Mouse (Mus musculus) olfactory bulb, adult 2 months (tissue): ENCODE results near the gene Smg1.

Experiments
- CTCF ChIP-seq: fragments of 200-500 bp; IDR thresholded peaks from 2 replicates; pipeline ENCODE4 v1.5.1; 2012; ENCODE audit warnings: low read depth, mild to moderate bottlenecking, low read length, moderate library complexity; ENCODE audit not compliant: insufficient read depth
- POLR2A ChIP-seq: fragments of 200-500 bp; IDR thresholded peaks from 2 replicates; pipeline ENCODE4 v1.6.1; 2012; ENCODE audit warnings: mild to moderate bottlenecking, low read depth, low read length, moderate library complexity; ENCODE audit not compliant: insufficient read depth

DNA sequence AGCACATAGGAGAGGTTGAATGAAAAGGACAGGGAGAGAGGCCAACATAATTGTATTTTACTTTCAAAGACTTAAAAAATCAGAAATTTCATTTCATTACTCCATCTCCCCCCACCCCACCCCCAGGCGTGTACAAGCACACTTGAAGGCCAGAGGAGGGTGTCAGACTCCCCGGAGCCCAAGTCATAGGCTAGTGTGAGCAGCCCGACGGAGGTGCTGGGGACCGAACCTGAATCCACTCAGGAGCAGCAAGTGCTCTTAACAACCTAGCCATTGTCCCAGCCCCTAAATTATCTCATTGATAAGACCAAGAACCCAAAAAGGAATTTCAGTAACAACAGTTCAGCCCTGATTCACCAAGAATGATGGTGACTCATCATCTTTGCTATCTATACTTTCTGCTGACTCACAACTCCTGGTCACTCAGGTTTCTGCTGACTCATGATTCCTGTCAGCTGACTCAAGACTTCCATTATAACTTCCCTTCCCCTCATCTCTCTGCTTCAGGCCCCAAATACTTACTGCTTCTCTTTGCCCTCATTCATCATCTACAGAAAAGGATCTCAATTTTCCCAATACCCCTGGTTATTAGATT is 138.9 kb downstream of the Smg1 start:
- TF ChIP-seq POLR2A (no peak), CTCF (no peak)
